Mouse (Mus musculus) embryo, embryonic 11 days (tissue): Measurements from ENCODE around the gene Psat1.
A peak's percentile ranks its signal among the peaks of the same experiment; 100 is the strongest.

Source experiments
- DNase-seq: peaks from one replicate; pipeline ENCODE4 v3.0.0-alpha.2; 2015

Gene Psat1

GRCm38 (mm10) chr19:15924181-15924865 is 22.8 kb downstream of the Psat1 start:
- DNase-seq: peak; percentile 65

GRCm38 (mm10) chr19:15923426-15923825 is 23.7 kb downstream of the Psat1 start:
- peak; percentile 35 for DNase-seq

- no peak for DNase-seq
Measured at GRCm38 (mm10) chr19:15919336-15919735, 27.8 kb downstream of the Psat1 start.

GRCm38 (mm10) chr19:15918111-15918510 is 29.0 kb downstream of the Psat1 start:
- DNase-seq: no peak

- DNase-seq: no peak
Measured at GRCm38 (mm10) chr19:15913249-15913997, 33.7 kb downstream of the Psat1 start.

- DNase-seq: no peak
Measured at GRCm38 (mm10) chr19:15911441-15911840, 35.7 kb downstream of the Psat1 start.

GRCm38 (mm10) chr19:15910987-15911386 is 36.1 kb downstream of the Psat1 start:
- no peak for DNase-seq

GRCm38 (mm10) chr19:15910488-15910887 is 36.6 kb downstream of the Psat1 start:
- DNase-seq: no peak

GRCm38 (mm10) chr19:15908016-15908415 is 39.1 kb downstream of the Psat1 start:
- DNase-seq: no peak

- no peak for DNase-seq
Measured at GRCm38 (mm10) chr19:15904734-15905133, 42.4 kb downstream of the Psat1 start.

- peak; percentile 19 for DNase-seq
Measured at GRCm38 (mm10) chr19:15903508-15904480, 43.3 kb downstream of the Psat1 start.

GRCm38 (mm10) chr19:15895681-15896080 is 51.5 kb downstream of the Psat1 start:
- DNase-seq: no peak

GRCm38 (mm10) chr19:15892146-15892545 is 55.0 kb downstream of the Psat1 start:
- DNase-seq: no peak

GRCm38 (mm10) chr19:15888466-15888865 is 58.7 kb downstream of the Psat1 start:
- no peak for DNase-seq

GRCm38 (mm10) chr19:15882705-15883426 is 64.3 kb downstream of the Psat1 start:
- DNase-seq: no peak

- no peak for DNase-seq
Measured at GRCm38 (mm10) chr19:15880731-15881130, 66.4 kb downstream of the Psat1 start.

- DNase-seq: no peak
Measured at GRCm38 (mm10) chr19:15879271-15879670, 67.9 kb downstream of the Psat1 start.

- peak; percentile 65 for DNase-seq
Measured at GRCm38 (mm10) chr19:15868865-15869698, 78.1 kb downstream of the Psat1 start.

GRCm38 (mm10) chr19:15866851-15867250 is 80.3 kb downstream of the Psat1 start:
- DNase-seq: peak; percentile 39

GRCm38 (mm10) chr19:15866126-15866525 is 81.0 kb downstream of the Psat1 start:
- peak; percentile 34 for DNase-seq

- no peak for DNase-seq
Measured at GRCm38 (mm10) chr19:15865431-15865830, 81.7 kb downstream of the Psat1 start.
